Mouse (Mus musculus) CD4-positive, CD25-positive, alpha-beta regulatory T cell, adult 4 months (primary cell): ENCODE measurements around the gene Nlgn3. TPM values are rescaled to one million over a fixed set of nuclear protein-coding genes. Genes with fewer than 3 reads are reported as not detected.
"Not testable (repeated sequence)": the region's sequence is repeated elsewhere in the genome, so short reads cannot be mapped to it uniquely, and the experiment has no call there.

Experiments used
- ATAC-seq: one replicate; pipeline ENCODE4 v1.8.0; 2017
- polyA plus RNA-seq, 2 experiments: library from polyadenylated mRNA; unstranded; fragments of 100-300 nt; shearing (Covaris generic); gene quantifications; one replicate each; pipeline ENCODE4 v1.2.1; 2017

Nlgn3 gene
- polyA plus RNA-seq, 2 experiments from 2014 or later: 0.11 to 0.37 TPM

DNA sequence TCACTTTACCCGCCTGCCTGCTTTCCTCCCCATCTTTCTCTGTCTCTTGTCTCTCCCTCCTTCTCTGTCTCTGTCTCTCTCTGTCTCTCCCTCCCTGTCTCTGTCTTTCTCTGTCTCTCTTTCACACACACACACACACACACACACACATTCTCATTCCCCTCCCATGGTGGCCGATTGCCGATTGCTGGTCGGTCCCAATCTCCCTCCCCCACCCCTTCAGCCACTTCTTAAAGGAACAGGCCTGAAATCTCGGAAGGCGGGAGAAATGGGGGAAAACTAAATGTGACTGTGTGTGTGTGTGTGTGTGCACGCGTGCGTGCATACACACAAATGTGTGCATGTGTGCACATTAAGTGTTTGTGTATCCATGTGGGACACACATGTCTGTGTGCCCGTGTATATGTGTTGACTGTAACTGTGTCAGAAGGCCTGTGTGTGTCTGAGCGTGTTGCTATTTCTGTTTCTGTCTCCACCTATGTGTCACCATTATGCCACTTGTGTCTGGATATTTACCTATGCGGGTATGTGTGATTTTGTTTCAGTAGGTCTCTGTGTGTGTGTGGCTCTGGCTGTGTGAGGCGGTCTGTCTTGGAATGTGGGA lies 1.6 kb downstream of the Nlgn3 start:
- no peak for ATAC-seq

GRCm38 (mm10) chrX:101301654-101302053 lies 2.7 kb downstream of the Nlgn3 start:
- no peak for ATAC-seq

DNA sequence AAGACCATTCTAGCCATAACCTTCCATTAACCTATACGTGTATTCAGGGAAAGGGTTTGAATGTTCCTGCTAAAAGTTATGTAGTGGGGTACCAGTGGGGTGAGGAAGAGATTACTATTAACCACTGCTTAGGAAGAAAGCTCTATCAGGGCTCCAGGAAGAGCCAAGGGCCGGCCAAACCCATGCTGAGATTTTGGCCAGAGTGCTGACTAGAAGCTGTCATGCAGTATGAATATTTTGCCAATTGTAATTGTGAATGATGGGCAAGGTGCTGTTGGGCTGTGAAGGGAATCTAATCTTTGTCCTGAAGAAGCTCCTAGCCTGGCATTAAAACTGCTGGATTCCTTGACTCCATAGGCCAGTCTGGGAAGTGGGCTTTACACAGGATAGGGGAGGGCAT lies 5.7 kb downstream of the Nlgn3 start:
- no peak for ATAC-seq

DNA sequence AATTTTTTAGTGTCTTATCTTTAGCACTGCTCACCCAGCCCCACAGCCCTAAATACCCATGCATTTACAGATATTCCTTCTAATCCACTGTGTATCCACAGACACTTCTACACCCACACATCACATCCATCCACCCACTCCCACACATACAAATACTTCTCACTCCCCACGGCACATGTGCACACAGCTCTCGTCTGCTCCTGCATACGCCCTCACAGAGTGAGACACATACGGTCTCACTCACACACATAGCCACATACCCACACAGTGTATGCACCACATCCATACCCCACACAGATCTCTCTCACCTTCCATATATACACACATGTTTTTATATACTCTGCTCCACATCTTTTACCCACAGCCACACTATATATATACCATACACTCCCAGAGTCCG lies 10.3 kb downstream of the Nlgn3 start:
- no peak for ATAC-seq

DNA sequence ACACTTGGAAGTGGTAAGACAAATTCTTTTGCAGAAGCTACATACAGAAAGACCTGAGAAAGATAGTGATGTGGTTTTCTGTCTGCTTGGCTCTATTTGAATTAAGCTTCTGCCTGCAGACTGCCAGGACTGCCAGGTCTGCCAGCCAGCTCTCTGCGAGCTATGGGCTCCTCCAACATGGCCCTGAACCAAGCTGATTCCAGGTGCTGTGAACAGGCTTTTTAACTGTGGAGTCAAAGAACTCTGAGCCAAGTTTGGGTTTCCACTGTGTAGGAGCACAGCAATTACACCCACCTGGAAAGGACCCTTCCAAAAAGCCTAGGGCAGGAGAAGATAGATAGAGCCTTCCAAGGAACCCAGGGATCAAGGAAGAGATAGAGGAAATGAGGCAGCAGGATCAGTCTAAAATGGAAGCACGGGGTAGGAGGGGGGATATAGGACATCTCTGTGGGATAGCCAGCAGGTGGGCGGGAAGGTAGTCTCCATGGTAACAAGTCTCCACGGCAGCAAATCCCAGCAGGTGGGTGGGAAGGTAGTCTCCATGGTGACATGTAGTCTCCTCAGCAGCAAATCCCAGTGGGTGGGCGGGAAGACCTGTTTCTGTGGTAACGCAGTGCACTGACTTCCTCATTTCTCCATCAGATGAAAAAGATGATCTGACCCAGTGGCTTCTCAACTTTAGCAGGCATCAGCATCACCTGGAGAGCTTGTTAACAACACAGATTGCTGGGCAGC lies 14.8 kb downstream of the Nlgn3 start:
- no peak for ATAC-seq

DNA sequence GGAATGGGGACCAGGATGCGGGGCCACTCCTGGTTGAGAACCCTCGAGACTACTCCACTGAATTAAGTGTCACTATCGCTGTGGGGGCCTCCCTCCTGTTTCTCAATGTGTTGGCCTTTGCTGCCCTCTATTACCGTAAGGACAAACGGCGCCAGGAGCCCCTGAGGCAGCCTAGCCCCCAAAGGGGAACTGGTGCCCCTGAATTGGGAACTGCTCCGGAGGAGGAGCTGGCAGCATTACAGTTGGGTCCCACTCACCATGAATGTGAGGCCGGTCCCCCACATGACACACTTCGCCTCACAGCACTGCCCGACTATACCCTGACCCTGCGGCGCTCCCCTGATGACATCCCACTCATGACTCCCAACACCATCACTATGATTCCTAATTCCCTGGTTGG lies 20.8 kb downstream of the Nlgn3 start:
- no peak for ATAC-seq

DNA sequence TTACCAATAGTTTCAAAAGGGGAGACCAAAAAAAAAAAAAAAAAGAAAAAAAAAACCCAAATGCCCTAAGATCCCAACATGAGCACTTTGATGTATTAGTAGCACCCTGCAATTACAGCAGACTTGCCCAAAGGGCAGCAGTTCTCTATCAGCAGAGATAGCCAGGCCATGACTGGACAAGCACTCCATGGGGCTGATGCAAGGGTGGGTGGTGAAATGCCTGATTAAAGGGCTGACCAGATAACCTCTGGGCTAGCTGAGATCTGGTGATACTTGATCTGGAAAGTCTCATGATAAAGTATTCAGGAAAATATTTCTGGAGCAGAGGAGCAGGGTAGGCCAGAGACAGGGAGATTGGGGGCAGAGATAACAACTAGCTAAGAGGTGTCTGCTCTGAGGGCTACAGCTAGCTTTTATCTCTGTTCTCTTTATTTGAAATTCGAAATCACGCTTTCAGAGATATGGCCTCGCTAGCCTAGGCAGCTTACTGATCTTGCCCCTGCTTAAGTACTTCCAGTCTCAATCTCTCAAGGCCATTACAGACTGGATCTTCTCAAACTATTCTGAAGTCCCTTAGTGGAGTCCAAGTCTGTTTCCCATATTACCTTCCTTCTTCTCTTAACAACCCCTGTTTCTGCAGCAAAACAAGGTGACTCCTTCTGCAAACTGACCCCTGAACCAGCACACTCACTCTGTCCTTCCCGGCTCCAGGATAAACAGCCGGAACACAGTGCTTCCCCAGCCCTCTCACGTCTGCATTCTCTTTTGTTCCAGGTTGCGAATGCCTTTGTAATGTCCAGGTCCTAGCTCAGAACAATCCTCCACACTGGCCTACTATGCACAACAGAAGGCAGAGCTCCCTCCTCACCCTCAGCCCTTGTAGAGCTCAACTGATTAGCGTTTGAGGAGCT lies 27.3 kb downstream of the Nlgn3 start:
- ATAC-seq: no peak

DNA sequence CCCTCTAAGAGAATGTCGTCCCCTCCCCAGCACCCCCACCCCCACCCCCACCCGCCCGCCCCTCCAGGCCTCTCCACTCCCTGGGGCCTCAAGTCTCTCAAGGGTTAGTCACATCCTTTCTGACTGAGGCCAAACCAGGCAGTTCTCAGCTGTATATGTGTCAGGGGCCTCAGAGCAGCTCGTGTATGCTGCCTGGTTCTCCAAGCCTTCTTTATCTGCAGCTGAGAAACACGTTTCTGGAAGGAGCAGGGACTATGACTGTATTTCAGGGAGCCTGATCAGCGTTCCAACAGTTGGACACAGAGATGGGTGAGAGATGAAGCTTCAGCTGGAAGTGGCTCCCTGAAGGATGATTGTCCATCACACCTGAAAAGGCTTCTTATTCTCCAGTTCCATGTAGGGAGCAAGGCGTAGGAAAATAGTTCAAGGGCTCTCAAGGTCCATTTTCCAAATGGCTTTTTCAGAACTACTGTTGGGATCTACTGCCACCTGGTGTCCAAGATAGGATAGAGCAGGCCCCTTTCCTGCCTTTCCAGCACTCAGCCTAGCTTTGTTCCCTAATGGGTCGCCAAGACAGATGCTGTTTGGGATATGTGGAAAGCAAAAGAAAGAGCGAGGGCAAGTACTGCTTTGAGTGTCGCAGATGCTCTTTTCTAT lies 30.5 kb downstream of the Nlgn3 start:
- no peak for ATAC-seq

DNA sequence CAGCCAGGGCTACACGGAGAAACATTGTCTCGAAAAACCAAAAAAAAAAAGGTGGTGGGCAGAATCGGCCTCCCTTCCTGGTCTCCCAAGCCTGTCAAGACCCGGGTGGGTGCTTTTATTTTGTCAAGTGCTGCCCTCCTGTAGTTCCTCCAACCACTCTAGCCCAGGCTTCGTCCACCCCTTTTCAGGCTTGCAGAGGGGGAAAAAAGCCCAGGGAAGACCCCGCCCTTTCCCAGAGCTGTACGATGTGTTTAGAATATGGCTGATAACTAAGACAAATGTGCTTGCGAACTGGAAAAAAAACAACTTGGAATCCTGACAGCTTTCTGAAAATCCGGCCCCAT lies 33.0 kb downstream of the Nlgn3 start:
- no peak for ATAC-seq

- peak; percentile 91 for ATAC-seq
Observed at GRCm38 (mm10) chrX:101332375-101333211, 33.6 kb downstream of the Nlgn3 start.

DNA sequence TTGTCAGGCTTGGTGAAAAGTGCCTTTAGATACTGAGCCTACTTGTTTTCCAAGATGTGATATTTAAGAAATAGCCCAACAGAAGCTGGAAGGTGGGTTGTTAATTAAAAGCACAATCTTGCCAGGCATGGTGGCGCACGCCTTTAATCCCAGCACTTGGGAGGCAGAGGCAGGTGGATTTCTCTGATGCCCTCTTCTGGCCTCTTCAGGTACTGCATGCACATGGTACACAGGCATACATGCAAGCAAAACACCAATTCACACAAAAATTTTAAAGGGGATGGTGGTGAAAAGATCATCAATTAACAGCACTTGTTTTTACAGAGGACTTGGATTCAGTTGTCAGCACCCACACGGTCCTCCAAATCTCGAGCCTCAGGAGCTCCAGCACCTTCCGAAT lies 35.6 kb downstream of the Nlgn3 start:
- no peak for ATAC-seq

DNA sequence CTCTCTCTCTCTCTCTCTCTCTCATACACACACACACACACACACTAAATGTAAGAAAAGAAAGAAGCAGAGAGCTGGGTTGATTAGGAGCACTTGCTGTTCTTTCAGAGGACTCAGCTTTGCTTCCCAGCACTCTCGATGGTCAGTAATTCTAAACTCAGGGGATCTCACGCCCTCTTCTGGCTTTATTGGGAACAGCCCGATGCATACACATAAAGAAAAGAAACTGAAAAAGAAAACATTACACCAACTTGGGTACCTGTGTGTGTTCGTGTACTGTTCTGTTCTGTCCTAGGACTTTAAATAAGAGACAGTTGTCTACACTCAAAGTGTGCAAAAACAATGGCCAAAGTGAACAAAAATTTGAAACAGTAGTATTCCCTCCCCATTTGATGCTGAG lies 39.7 kb downstream of the Nlgn3 start:
- no peak for ATAC-seq

DNA sequence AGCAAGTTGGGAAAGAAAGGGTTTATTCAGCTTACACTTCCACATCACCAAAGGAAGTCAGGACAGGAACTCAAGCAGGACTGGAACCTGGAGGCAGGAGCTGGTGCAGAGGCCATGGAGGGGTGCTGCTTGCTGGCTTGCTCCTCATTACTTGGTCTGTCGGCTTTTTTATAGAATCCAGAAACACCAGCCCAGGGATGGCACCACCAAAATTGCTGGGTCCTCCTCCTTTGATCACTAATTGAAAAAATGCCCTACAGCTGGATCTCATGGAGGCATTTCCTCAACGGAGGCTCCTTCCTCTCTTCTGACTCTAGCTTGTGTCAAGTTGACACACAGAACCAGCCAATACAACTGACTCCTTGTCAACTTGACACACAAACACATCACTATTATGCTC lies 43.9 kb downstream of the Nlgn3 start:
- ATAC-seq: not testable (repeated sequence)

DNA sequence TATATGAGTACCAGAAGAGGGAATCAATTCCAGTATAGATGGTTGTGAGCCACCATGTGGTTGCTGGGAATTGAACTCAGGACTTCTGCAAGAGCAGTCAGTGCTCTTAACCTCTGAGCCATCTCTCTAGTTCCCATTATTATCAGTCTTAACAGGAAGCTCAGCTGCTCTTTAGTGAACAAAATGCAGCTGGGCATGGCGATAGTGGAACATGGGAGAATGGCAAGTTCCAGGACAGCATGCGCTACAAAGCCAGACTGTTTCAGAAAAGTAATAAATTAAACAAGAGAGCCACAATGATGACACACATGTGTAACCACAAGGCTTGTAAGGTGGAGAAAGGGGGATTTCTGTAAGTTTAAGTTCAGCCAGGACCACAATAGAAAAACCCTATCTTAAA lies 46.5 kb downstream of the Nlgn3 start:
- no peak for ATAC-seq

DNA sequence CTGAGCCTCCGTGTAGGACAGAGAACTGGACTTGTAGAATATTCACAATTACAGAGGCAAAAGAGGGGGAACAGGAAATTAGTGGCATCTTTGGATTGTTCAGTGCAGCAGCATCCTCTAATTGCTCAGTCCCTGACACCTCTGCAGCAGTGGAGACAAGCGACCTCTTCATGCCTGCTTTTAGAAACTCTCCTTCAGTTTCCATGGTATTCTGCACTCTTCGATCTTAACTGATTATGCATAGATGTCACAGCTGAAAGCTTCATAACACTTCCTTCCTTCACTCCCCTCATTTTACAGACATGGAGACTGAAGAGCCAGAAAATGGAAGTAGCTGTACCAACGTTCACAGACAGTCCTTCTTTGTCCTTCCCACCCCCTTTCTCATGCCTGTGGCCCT lies 47.5 kb downstream of the Nlgn3 start:
- ATAC-seq: no peak

GRCm38 (mm10) chrX:101351188-101351587 lies 52.2 kb downstream of the Nlgn3 start:
- no peak for ATAC-seq

DNA sequence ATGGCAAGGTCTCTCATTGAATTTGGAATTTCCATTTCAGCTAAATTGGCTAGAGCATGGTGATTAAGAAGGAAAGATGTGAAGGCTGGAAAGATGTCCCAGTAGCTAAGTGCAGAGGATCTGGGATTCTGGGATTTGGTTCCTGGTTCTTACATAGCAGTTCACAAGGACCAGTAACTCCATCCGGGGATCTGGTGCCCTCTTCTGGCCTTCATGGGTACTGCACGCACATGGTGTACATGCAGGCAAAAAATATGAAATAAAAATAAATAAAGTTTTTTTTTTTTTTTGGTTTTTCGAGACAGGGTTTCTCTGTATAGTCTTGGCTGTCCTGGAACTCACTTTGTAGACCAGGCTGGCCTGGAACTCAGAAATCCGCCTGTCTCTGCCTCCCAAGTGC lies 59.9 kb downstream of the Nlgn3 start:
- not testable (repeated sequence) for ATAC-seq

DNA sequence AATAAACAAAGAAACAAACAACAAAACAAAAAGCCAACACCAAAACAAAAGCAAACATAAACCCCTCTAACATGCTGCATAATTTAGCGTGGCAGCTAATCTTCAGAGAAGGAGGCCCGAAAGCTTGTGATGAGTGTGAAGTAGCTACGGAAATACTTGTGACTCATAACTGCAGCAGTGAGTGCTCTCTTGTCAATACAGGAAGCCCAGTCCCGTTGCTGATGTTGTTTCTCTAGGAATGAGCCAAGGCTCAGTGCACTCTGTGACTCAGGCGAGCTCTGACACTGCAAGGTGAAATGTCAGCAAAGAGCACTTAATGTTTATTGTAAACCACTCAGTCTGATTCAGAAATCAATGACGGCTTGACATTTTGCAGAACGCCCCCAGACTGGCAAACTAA lies 70.0 kb downstream of the Nlgn3 start:
- peak; percentile 98 for ATAC-seq

DNA sequence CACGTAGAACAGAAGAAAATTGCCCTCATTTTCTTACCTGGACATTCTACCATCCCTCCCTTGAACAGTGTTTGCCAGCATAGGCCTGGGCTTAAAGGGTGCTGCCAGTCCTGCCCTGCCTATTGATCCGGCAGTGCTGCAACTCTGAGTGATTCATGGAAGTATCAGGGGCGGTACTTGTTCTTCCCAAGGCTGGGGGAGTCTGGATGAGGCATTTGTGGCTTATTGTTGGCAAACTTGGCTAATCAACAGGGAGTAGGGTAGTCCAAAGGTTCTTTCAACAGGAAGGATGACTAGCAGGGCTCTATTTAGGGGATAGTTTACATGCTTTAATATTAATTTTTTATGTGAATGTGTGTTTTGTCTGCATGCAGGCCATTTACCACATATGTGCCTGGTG lies 71.6 kb downstream of the Nlgn3 start:
- no peak for ATAC-seq

GRCm38 (mm10) chrX:101372946-101373345 lies 74.0 kb downstream of the Nlgn3 start:
- ATAC-seq: no peak
